Mouse (Mus musculus): ENCODE measurements around the gene Phactr4.
"Not testable (repeated sequence)": the region's sequence is repeated elsewhere in the genome, so short reads cannot be mapped to it uniquely, and the experiment has no call there.

The Phactr4 gene

GRCm38 (mm10) chr4:132421923-132422782, at the start of gene Phactr4:
Phactr4 (minus strand) TSS chr4:132422489.
- peak; percentile 97 for DNase-seq (ENCODE audit: low read depth, low spot score)

- no peak for DNase-seq (ENCODE audit: low read depth, low spot score)
These were observed 47.6 kb upstream of the Phactr4 start for GRCm38 (mm10) chr4:132469873-132470272.

GRCm38 (mm10) chr4:132464255-132464613, 41.9 kb upstream of the Phactr4 start:
- DNase-seq (ENCODE audit: low read depth, low spot score): no peak

GRCm38 (mm10) chr4:132463430-132464254, 41.4 kb upstream of the Phactr4 start, which contains the start of gene Med18:
Med18 (minus strand) TSS chr4:132463921.
- peak; percentile 98 for DNase-seq (ENCODE audit: low read depth, low spot score)

GRCm38 (mm10) chr4:132462836-132463235, 40.5 kb upstream of the Phactr4 start:
- DNase-seq (ENCODE audit: low read depth, low spot score): no peak

DNA sequence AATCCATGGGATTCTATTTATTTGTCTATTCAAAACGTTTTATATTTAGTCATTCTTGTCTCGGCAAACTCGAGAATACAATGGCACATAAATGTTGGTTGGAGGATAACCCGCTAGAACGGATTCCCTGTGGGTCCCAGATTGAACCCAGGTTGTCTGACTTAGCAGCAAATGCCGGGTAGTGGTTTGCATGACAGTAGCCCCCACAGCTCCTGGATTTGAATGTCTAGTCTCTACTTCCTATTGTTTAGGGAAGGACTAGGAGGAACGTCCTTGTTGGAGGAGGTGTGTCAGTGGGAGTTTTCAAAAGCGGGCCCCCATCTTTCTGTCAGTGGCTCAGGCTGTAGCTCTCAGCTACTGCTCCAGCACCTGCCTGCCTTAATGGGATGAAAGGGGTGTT, 37.9 kb upstream of the Phactr4 start:
- DNase-seq (ENCODE audit: low read depth, low spot score): no peak

GRCm38 (mm10) chr4:132455561-132455960, 33.3 kb upstream of the Phactr4 start:
- DNase-seq (ENCODE audit: low read depth, low spot score): no peak

GRCm38 (mm10) chr4:132455146-132455545, 32.9 kb upstream of the Phactr4 start:
- DNase-seq (ENCODE audit: low read depth, low spot score): no peak

- no peak for DNase-seq (ENCODE audit: low read depth, low spot score)
These were observed 31.9 kb upstream of the Phactr4 start for GRCm38 (mm10) chr4:132454216-132454615.

DNA sequence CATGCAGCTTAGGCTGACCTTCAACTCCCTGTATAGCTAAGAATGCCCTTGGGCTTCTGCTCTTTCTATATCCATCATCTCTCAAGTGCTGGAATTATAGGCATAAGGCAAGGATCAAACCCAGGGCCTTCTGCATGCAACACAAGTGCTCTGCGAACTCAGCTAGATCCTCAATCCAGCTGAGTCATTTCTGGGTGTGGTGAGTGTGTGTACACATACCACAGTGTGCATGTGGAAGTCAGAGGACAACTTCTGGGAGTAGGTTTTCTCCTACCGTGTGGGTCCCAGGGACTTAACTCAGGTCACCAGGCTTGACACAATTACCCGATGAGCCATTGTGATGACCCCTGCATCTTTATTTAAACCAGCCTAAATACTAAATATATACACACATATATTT, 27.5 kb upstream of the Phactr4 start:
- no peak for DNase-seq (ENCODE audit: low read depth, low spot score)

- DNase-seq (ENCODE audit: low read depth, low spot score): no peak
These were observed 23.8 kb upstream of the Phactr4 start for GRCm38 (mm10) chr4:132446105-132446504.

DNA sequence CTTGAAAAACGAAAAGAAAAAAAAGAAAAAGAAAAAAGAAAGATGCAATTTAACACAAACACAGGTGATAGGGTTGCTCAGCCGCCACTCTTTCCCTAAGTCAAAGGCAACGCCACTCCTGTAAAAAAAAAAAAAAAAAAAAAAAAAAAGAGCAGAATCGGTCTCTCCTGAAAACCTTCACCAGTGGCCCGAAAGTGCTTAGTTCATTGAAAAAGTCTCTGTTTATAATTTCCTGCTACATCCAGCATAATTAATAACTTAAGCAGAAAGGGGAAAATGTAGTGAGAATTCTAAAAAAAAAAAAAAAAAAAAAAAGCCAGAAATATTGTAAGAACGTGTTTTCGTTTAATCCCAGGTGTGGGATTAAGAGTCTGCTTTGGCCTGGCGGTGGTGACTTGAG, 22.2 kb upstream of the Phactr4 start:
- no peak for DNase-seq (ENCODE audit: low read depth, low spot score)

DNA sequence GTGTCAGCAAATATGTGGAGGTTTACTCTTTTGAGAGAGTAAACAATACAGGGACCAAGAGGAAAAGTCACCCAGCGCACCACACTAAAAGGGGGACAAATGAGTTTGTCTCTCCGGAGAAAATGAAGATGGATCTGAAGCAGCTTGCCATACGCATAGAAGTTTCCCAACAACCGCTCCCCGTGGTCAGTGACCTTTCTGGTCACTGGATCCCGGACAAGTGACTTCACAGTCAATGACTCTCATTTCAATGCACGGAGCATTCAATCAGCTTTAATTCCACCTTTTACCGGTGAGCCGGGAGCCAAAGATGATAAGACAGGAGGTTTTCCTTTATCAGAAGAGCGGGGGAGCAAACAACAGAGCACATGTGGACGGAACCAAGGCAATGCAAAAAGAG, 15.6 kb upstream of the Phactr4 start:
- DNase-seq (ENCODE audit: low read depth, low spot score): no peak

DNA sequence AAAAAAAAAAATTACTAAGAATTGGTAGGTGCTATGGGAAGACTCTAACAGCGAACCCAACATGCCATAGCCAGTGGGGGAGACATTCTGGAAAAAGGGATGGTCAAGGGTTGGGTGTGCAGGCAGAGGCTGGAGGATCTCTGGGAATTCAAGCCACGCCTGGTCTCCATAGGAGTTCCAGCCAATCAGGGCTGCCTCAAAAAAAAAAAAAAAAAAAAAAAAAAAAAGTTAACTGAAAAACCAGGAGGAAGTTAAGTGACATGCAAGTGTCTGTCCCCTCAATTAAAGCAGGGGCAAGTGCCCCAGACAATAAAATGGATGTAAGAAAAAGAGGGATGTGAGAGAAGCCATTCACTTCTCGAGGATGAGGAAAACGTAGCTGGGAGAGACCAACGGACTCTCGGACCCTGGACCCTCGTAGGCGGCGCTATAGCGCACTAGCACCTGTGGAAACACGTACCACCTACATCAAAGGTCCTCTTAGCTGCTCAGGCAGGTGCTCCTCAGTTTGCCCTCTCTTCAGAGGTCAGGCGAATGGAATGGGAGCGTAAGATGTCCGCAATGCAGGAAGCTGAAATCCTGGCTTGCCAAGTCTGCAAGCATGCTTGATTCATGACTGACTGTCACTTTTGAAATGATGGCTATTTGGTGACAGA, 10.6 kb upstream of the Phactr4 start:
- DNase-seq (ENCODE audit: low read depth, low spot score): no peak

GRCm38 (mm10) chr4:132428022-132428542, 5.8 kb upstream of the Phactr4 start:
- no peak for DNase-seq (ENCODE audit: low read depth, low spot score)

- DNase-seq (ENCODE audit: low read depth, low spot score): no peak
These were observed 5.2 kb upstream of the Phactr4 start for GRCm38 (mm10) chr4:132427493-132427892.

DNA sequence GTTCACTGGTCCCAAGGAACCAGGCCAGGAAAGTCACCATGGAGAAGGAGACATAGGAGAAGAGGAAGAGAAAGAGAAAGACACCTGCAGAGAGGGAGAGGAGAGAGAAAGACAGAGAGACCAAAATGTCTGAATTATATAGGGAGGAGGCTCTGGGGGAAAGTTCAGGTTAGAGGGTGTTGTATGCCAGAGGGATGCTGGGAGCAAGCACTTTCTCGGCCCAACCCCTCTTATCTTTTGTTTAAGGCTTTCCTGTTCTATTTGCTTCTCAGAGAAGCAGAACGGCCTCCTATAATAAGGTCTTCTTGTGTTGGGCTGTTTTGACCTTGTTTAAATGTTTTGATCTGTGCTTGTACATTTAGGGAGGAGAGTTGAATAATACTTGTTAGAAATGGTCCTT, 3.7 kb upstream of the Phactr4 start:
- DNase-seq (ENCODE audit: low read depth, low spot score): no peak

DNA sequence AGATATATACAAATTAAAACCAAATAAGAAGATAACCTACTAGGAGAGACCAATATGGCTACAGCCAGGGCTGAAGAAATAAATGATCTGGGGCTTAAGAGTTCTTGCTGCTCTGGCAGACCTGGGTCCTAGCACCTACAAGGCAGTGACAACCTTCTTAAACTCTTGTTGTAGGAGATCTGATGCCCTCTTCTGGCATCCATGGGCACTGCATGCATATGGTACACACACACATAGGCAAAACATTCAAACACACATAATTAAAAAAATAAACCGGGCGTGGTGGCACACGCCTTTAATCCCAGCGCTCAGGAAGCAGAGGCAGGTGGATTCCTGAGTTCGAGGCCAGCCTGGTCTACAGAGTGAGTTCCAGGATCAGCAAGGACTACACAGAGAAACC, 2.5 kb upstream of the Phactr4 start:
- no peak for DNase-seq (ENCODE audit: low read depth, low spot score)

GRCm38 (mm10) chr4:132421556-132421922, 750 bp downstream of the Phactr4 start:
- peak; percentile 29 for DNase-seq (ENCODE audit: low read depth, low spot score)

- no peak for DNase-seq (ENCODE audit: low read depth, low spot score)
These were observed 1.8 kb downstream of the Phactr4 start for GRCm38 (mm10) chr4:132420471-132420870.

DNA sequence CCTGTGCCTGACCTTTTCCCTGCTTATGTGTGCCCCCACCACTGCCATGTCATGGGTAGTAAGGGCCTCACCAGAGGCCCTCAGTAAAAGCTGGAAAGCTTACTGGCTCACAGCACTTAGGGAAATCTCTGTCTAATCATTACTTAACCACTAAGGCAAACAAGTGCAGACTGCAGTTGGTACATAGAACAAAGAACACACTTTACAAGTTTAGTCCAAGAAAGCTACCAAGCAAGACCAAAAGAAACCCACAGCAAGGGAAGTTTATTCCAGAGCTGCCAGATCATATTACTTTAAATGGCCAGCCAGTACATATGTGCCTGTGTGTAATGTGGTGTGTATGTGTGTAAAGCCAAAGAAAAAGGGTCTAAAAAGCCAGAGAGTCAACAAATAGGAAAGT, 6.3 kb downstream of the Phactr4 start:
- DNase-seq (ENCODE audit: low read depth, low spot score): no peak

DNA sequence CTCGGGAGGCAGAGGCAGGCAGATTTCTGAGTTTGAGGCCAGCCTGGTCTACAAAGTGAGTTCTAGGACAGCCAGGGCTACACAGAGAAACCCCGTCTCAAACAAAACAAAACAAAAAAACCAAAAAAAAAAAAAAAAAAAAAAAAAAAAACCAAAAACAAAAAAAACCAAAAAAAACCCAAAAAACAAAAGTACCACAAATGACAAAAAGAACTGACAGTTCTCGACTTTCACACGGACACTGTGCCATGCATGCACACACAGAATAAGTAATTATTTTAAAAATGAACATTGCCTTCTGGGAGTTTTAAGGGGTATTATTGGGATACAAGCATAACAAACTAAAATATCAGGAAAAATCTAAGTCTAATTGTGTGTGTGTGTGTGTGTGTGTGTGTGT, 9.0 kb downstream of the Phactr4 start:
- not testable (repeated sequence) for DNase-seq (ENCODE audit: low read depth, low spot score)

Data from brain, adult 2 months (tissue).